Mouse (Mus musculus) forebrain, embryonic 16.5 days (tissue): Measurements from ENCODE around the gene Pdia3. TPM values are rescaled to one million over a fixed set of nuclear protein-coding genes. Genes with fewer than 3 reads are reported as not detected.
"Not testable (repeated sequence)": the region's sequence is repeated elsewhere in the genome, so short reads cannot be mapped to it uniquely, and the experiment has no call there.

Source experiments
- ATAC-seq: fragments of 200-750 bp; cut with Nextera tagmentation; 2 replicates; pipeline ENCODE4 v1.8.0; 2017; ENCODE audit warnings: mild to moderate bottlenecking, moderate library complexity
- H3K27ac ChIP-seq: fragments of 300-500 bp; sonication (generic); 2 replicates; pipeline ENCODE4 v1.5.1; 2014; ENCODE audit warnings: low read length, control low read depth
- H3K27me3 ChIP-seq: fragments of 300-500 bp; sonication (generic); replicated peaks from 2 replicates; pipeline ENCODE4 v1.6.1; 2014; ENCODE audit warnings: low read length; ENCODE audit not compliant: control insufficient read depth, insufficient read depth
- H3K36me3 ChIP-seq: fragments of 300-500 bp; sonication (generic); 2 replicates; pipeline ENCODE4 v1.6.1; 2014; ENCODE audit not compliant: control insufficient read depth, insufficient read depth
- H3K4me1 ChIP-seq: fragments of 300-500 bp; sonication (generic); replicated peaks from 2 replicates; pipeline ENCODE4 v1.6.1; 2014; ENCODE audit warnings: low read length; ENCODE audit not compliant: control insufficient read depth, insufficient read depth
- H3K4me2 ChIP-seq: fragments of 300-500 bp; sonication (generic); 2 replicates; pipeline ENCODE4 v1.6.1; 2014; ENCODE audit warnings: mild to moderate bottlenecking, low read length, control low read depth
- H3K4me3 ChIP-seq: fragments of 300-500 bp; sonication (generic); replicated peaks from 2 replicates; pipeline ENCODE4 v1.5.1; 2014; ENCODE audit warnings: mild to moderate bottlenecking, low read length, control low read depth
- H3K9ac ChIP-seq: fragments of 300-500 bp; sonication (generic); replicated peaks from 2 replicates; pipeline ENCODE4 v1.6.1; 2014; ENCODE audit warnings: low read depth, low read length, control low read depth
- H3K9me3 ChIP-seq: fragments of 300-500 bp; sonication (generic); 2 replicates; pipeline ENCODE4 v1.6.1; 2016; ENCODE audit warnings: low read length; ENCODE audit not compliant: control insufficient read depth
- WGBS: fragments of 180-500 bp; shearing (Covaris S2); extraction: QIAGEN DNeasy Blood & Tissue Kit; methylation state at CpG from one replicate; pipeline ENCODE4 v1.1.7; 2014; 5-methylcytosine and 5-hydroxymethylcytosine counted together
- polyA plus RNA-seq: library from polyadenylated mRNA; unstranded; fragments of >200 nt; fragmentation: Nextera tagmentation; extraction: Ambion mirVana; gene quantifications from 2 replicates; pipeline ENCODE4 v1.2.1, GENCODE M21; 2015

Gene Pdia3
- polyA plus RNA-seq, 1 experiment from 2014 or later = 334 TPM

DNA sequence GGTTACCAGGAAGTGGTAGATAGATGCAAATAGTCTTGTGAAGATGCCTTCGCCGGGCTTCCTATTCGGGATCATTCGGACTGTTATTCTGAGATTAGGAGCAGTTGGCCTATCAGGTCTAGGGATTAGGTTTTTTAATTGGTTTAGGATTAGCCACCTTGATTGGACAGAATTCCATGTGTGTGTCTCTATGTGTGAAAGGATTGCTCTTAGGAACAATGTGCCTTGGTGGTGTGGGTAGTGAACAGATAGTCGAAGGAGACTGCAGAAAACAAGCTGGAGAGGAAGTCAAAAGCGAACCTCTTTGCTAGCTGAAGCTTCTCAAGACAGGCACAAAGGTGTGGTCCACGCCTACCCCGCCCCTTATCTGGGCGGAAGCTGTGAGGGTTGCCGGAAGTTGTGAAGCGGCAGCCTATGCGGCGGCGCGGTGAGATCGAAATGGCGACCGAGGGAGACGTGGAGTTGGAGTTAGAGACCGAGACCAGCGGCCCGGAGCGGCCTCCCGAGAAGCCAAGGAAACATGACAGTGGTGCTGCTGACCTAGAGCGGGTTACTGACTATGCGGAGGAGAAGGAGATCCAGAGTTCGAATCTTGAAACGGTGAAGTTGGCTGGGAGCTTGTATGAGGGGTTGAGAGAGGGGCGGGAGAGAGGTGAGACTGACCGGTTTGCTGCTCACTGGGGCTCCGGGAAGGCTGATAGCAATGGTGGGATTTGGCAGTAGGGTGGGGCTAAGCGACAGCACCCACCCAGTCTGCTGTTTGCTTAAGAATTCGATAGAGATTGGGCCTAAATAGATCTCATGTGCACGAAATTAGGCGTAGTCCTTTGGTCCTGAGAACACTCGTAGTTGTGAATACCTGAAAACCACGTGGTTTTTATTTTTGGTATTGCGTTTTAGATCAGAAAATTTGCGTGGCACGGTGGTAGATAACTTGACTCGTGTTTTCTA, 43.4 kb downstream of the Pdia3 start, which contains the start of gene Serinc4:
Gene Serinc4 (minus strand): TSS at position 90 of the 951 bp plus-strand sequence.
- H3K4me2 ChIP-seq = peak within 1 kb of the TSS; percentile 72
- H3K36me3 ChIP-seq = peaks cover 8% of the 10 kb centered on the region; the same call in 1 of the 2 replicates
- H3K27ac ChIP-seq = peak within 1 kb of the TSS; percentile 54
- WGBS = 4% methylated on average over 41 of the region's 41 CpGs
- H3K27me3 ChIP-seq = no peaks in the 10 kb centered on the region
- H3K4me1 ChIP-seq = peaks cover 11% of the 10 kb centered on the region
- no peaks in the 10 kb centered on the region for H3K9me3 ChIP-seq
- peak within 1 kb of the TSS; percentile 68 for H3K9ac ChIP-seq
- peak; percentile 96 for ATAC-seq
- peak within 1 kb of the TSS; percentile 71 for H3K4me3 ChIP-seq

DNA sequence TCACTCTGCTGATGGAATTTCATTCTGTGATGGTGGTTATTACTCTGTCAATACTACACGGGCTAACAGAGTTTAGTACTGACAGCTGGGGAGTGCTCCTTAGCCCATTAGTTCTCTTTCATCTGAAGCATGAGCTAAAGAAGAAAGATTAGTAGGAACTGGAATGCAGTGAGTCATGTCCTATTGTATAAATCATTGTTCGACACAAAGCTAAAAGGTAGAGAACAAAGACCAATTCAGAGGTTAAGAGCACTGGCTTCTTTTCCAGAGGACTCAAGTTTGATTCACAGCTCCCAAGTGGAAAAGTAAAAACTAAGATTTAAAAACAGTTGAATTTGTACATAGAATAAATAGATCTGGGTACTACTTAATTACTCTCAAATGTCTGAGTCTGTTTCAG, 46.5 kb downstream of the Pdia3 start:
- WGBS = 60% methylated on average over 2 of the region's 2 CpGs
- Histone ChIP-seq H3K9me3 (no peaks in the 10 kb centered on the region), H3K4me1 (peaks cover 11% of the 10 kb centered on the region), H3K27me3 (no peaks in the 10 kb centered on the region), H3K9ac (no peak overlapping the region), H3K4me3 (no peak overlapping the region), H3K36me3 (peaks cover 8% of the 10 kb centered on the region; the same call in 1 of the 2 replicates), H3K4me2 (no peak overlapping the region), H3K27ac (no peak overlapping the region)
- no peak for ATAC-seq

DNA sequence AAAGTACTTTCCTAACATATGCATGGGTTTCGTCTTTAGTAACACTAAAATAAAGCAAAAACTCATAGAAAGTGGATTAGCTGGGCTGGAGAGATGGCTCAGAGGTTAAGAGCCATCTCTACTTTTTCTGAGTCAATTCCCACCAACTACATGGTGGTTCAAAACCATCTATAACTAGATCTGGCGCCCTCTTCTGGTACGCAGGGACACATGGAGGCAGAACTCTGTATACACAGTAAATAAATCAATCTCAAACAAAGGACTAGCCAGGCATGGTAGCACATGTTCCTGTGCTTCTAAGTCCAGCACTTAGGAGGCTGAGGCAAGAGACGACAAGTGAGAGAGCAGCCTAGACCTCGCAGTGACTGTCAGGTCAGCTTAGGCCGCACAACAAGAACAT, 55.4 kb downstream of the Pdia3 start:
- H3K27me3 ChIP-seq, H3K9ac ChIP-seq, H3K4me1 ChIP-seq, H3K9me3 ChIP-seq, H3K36me3 ChIP-seq, H3K4me2 ChIP-seq, ATAC-seq, H3K27ac ChIP-seq, H3K4me3 ChIP-seq: not testable (repeated sequence)
- WGBS = no CpG with 5 or more reads among the region's 6 CpGs

DNA sequence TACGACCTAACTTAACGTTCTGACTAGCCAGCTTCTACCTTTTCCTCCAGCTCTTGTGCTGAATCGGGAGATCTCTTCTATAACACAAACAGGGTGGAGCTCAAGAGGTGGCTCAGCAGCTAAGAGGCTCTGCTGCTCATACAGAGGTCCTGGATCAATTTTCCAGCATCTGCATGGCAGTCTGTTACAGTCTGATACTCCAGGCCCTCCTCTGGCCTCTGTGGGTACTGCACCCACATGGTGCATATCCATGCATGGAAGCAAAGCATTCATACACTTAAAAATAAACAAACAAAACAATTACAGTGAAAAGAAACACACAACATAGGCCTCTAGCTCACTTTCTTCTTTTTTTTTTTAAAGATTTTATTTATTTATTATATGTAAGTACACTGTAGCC, 59.2 kb downstream of the Pdia3 start:
- not testable (repeated sequence) for H3K36me3 ChIP-seq, H3K4me1 ChIP-seq, H3K9ac ChIP-seq, H3K4me3 ChIP-seq, ATAC-seq, H3K27me3 ChIP-seq, H3K9me3 ChIP-seq, H3K4me2 ChIP-seq, H3K27ac ChIP-seq
- WGBS = 97% methylated on average over 3 of the region's 3 CpGs

DNA sequence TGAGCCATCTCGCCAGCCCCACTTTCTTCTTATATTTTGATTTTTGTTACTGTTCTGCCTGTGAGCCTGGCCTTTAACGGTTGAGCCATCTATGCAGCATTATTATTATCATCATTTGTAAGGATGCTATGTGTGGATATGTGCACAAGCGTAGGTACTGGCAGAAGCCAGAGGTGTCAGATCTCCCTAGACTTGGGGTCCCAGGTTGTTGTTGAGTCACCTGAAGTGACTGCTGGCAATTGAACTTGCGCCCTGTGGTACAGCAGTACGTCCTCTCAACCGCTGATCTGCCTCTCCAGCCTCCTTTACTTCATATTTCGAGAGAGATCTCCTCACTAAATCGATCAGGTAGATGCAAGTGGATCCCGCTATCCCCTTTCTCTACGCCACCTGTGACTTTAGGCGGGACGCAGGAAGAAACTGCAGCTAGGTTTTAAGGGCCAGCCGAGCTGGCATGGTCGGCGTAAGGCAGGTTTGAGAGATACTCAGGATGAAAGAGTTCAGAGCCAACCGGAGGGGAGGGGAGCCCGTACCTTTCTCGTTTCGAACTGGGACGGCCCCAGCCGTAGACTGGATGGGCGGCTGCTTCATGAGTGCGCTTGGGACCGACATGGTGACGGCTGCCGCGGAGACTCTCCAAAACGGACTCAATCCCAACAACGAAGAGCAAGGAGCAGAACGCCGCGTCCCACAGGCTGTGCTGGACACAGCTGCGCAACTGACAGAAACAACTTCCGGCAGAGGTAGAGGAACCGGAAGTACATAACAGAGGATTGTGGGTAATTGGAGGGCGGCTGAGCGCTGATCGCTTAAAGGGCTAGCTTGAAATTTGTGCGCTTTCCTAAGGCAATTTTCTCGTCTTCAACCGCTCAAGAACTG, 60.0 kb downstream of the Pdia3 start, which contains the start of gene Mfap1b:
Gene Mfap1b (minus strand): TSS at position 767 of the 879 bp plus-strand sequence.
- Histone ChIP-seq H3K27ac (peak within 1 kb of the TSS; percentile 63), H3K9ac (peak within 1 kb of the TSS; percentile 63), H3K4me3 (peak within 1 kb of the TSS; percentile 67), H3K4me2 (peak within 1 kb of the TSS; percentile 75)
- WGBS = 5% methylated on average over 39 of the region's 41 CpGs
- not testable (repeated sequence) for H3K27me3 ChIP-seq, H3K36me3 ChIP-seq, H3K9me3 ChIP-seq, H3K4me1 ChIP-seq
- ATAC-seq = peak; percentile 98

DNA sequence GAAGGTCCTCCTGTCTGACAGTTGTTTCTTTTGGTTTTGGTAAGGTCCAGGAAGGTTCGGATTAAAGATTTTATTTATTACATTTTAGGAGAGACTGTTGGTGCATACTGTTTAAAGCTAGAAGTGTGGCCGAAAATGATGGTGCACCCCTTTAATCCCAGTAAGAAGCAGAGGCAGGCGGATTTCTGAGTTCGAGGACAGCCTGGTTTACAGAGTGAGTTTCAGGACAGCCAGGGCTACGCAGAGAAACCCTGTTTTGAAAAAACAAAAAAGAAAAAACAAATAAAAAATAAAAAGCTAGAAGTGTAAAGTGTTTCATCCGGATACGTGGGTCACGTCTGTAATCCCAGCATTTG, 60.6 kb downstream of the Pdia3 start:
- Histone ChIP-seq H3K27ac (peak overlapping the region; percentile 63), H3K27me3 (no peaks in the 10 kb centered on the region), H3K4me1 (peaks cover 6% of the 10 kb centered on the region; the same call in 1 of the 2 replicates), H3K36me3 (no peaks in the 10 kb centered on the region), H3K4me2 (peak overlapping the region; percentile 75), H3K4me3 (peak overlapping the region; percentile 67), H3K9me3 (no peaks in the 10 kb centered on the region), H3K9ac (peak overlapping the region; percentile 63; the same call in 1 of the 2 replicates)
- WGBS = 34% methylated on average over 8 of the region's 8 CpGs
- no peak for ATAC-seq

DNA sequence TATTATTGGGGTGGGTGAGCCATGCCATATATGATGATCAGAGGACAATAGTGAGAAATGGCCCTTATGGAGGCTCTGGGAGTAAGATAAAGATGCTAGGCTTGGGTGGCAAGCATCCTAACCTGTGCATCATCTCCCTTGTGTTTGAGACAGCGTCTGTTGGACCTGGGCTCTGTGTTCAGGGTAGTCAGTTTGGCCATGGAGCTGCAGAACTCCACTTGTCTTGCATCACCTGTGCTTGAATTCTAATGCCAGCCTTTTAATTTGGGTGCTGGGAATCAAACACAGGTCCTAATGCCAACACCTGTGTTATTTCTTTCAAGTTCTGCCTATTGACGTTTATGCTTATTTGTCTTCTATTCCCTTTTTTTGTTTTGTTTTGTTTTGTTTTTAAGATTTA, 61.7 kb downstream of the Pdia3 start:
- not testable (repeated sequence) for H3K4me3 ChIP-seq, H3K4me2 ChIP-seq, H3K27me3 ChIP-seq, ATAC-seq, H3K9me3 ChIP-seq, H3K36me3 ChIP-seq, H3K9ac ChIP-seq, H3K27ac ChIP-seq, H3K4me1 ChIP-seq
- 93% methylated on average over 2 of the region's 2 CpGs for WGBS

DNA sequence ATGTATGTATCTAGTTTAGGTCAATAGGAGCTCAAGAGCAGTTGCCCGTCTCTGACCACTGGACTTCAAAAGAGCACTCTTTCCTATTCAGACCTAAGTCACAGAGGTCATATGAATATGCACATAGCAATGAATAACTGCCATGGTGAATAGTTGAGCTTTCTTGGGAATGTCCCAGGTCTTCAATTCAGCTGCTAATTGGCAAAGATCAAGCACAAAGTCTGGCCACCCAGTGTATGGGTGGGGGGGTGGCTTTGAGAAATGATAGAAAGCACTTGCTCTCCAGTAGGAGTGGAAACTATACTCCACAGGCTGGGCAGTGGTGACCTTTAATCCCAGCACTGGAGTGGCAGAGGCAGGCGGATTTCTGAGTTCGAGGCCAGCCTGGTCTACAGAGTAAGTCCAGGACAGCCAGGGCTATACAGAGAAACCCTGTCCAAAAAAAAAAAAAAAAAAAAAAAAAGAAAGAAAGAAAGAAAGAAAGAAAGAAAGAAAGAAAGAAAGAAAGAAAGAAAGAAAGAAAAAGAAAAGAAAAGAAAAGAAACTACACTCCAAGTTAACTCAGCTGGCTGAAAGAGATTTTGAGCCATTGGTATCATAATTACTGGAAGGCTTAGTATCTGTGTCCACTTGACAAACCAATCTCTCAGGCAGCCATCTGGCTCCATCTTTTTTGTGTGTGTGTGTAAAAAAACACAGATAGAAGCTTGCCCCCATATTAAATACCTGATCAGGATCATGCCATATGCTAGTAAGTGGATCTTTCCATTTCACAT, 64.1 kb downstream of the Pdia3 start:
- Histone ChIP-seq H3K4me3 (no peak overlapping the region), H3K4me2 (no peak overlapping the region), H3K27ac (no peak overlapping the region), H3K9me3 (no peaks in the 10 kb centered on the region), H3K4me1 (peaks cover 6% of the 10 kb centered on the region; the same call in 1 of the 2 replicates), H3K27me3 (no peaks in the 10 kb centered on the region), H3K36me3 (no peaks in the 10 kb centered on the region), H3K9ac (no peak overlapping the region)
- WGBS = 78% methylated on average over 3 of the region's 3 CpGs
- no peak for ATAC-seq
